ENCODE assay signal across 8 mouse cellular contexts in genomic region chr12:13626803-13627706, GRCm38 (mm10).
DNase-seq lines count a peak whose midpoint lies in the region; ATAC-seq lines count a peak whose summit lies in the region.

No protein-coding gene starts in this region.

- DNase-seq in forebrain, embryonic 11.5 days (ENCODE audit: low spot score): peak; percentile 62
- no peak for DNase-seq in forebrain, embryonic 10.5 days (ENCODE audit: extremely low spot score, low spot score)
- DNase-seq in 3T3-L1 (ENCODE audit: low read depth, low spot score): peak; percentile 4
- DNase-seq in brain, adult 2 months (ENCODE audit: low read depth, low spot score): peak; percentile 17
- peak; percentile 2 for DNase-seq in induced T-regulatory cell, adult 2 months (ENCODE audit: low read depth)
- DNase-seq in ovary, postnatal 10 days (ENCODE audit: low spot score): no peak
- no peak for DNase-seq in ovary, adult 18-20 months (ENCODE audit: low spot score)
- DNase-seq in gastrocnemius, postnatal 4 days (ENCODE audit: low spot score in 2 of 2): no peak

- H3K27ac ChIP-seq in forebrain, embryonic 11.5 days (ENCODE audit: low read depth, low read length): no peak overlapping the region
- H3K27ac ChIP-seq in forebrain, embryonic 10.5 days: no peak overlapping the region

- H3K4me2 ChIP-seq in forebrain, embryonic 11.5 days (ENCODE audit: low read depth, low read length, severe bottlenecking): no peak overlapping the region

- no peak overlapping the region for H3K4me3 ChIP-seq in forebrain, embryonic 11.5 days (ENCODE audit: low read depth, low read length)
- H3K4me3 ChIP-seq in forebrain, embryonic 10.5 days: no peak overlapping the region

- no peaks in the 10 kb centered on the region for H3K27me3 ChIP-seq in forebrain, embryonic 11.5 days (ENCODE audit: control insufficient read depth, insufficient read depth, low read length)
- H3K27me3 ChIP-seq in forebrain, embryonic 10.5 days (ENCODE audit: poor library complexity, severe bottlenecking): no peaks in the 10 kb centered on the region

- WGBS in forebrain, embryonic 11.5 days: 38% methylated on average over 12 of the region's 12 CpGs
- 52% methylated on average over 12 of the region's 12 CpGs for WGBS in forebrain, embryonic 10.5 days

- ATAC-seq in forebrain, embryonic 11.5 days (replicated peaks; ENCODE audit: low FRiP score): peak; percentile 64

- no peaks in the 10 kb centered on the region for H3K4me1 ChIP-seq in forebrain, embryonic 11.5 days (replicated peaks; ENCODE audit: control insufficient read depth, insufficient read depth, low read length)
- H3K4me1 ChIP-seq in forebrain, embryonic 10.5 days: peaks cover 5% of the 10 kb centered on the region; the same call in 1 of the 2 replicates

- H3K36me3 ChIP-seq in forebrain, embryonic 11.5 days (ENCODE audit: control insufficient read depth, insufficient read depth, low read length): no peaks in the 10 kb centered on the region
- H3K36me3 ChIP-seq in forebrain, embryonic 10.5 days (replicated peaks): no peaks in the 10 kb centered on the region

- no peak overlapping the region for H3K9ac ChIP-seq in forebrain, embryonic 11.5 days (ENCODE audit: low read length)

- no peaks in the 10 kb centered on the region for H3K9me3 ChIP-seq in forebrain, embryonic 11.5 days (ENCODE audit: control insufficient read depth, low read length)
- H3K9me3 ChIP-seq in forebrain, embryonic 10.5 days: no peaks in the 10 kb centered on the region

Comparison
In these comparisons a context has a peak if more than half of its experiments do, and no peak if none do; other contexts are left out.
1. DNase-seq: peak in forebrain, embryonic 11.5 days (single experiment), 3T3-L1 (single experiment), brain, adult 2 months (single experiment) and induced T-regulatory cell, adult 2 months (single experiment); none in forebrain, embryonic 10.5 days (single experiment), ovary, postnatal 10 days (single experiment), ovary, adult 18-20 months (single experiment) and gastrocnemius, postnatal 4 days (0 of 2).